Mouse (Mus musculus) heart, adult 10 weeks (tissue): ENCODE results near the gene Mael. TPM values are rescaled to one million over a fixed set of nuclear protein-coding genes. Genes with fewer than 3 reads are reported as not detected.

Experiments
- polyA plus RNA-seq: library from polyadenylated mRNA; stranded (reverse); fragments of 350-450 nt; fragmentation: Illumina TruSeq; extraction: RNeasy Lipid Tissue Mini Kit (QIAGEN cat#74804); gene quantifications from one replicate; pipeline ENCODE4 v1.2.3, GENCODE M21; 2014; ENCODE audit warnings: low read depth, low replicate concordance

The Mael gene
- not detected for polyA plus RNA-seq

DNA sequence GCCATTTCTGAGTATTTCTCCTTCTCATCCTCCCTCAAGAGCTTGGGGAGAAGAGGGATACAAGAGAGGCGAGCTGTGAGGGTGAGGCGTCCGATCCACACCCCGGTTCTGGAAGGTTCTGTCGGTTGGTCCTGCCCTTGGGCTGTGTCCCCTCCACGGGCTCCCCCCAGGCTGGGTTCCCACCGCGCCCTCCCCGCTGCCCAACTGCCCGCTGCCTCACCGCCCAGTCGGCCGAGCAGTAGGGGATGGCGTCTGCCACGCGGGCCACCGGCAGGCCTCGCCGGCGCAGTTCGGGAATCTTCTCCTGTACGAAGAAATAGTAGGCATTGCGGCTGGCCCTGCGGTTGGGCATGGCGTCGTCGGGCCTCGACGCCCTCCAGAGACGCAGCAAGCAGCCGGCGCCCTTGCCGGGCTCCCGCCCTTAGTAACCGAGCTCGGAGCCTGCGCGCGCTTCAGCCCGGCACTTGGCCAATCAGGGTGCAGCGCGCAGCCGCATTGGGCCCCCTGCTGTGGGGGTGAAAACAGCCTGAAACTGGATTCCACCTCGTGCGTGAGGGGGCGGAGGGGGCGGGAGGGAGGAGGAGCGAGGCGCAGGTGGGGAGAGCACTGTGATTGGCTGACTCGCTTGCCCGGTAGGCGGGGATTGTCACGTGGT lies at the start of gene Mael:
TSS of gene Mael (minus strand) at position 433 of the 655 bp plus-strand sequence.

DNA sequence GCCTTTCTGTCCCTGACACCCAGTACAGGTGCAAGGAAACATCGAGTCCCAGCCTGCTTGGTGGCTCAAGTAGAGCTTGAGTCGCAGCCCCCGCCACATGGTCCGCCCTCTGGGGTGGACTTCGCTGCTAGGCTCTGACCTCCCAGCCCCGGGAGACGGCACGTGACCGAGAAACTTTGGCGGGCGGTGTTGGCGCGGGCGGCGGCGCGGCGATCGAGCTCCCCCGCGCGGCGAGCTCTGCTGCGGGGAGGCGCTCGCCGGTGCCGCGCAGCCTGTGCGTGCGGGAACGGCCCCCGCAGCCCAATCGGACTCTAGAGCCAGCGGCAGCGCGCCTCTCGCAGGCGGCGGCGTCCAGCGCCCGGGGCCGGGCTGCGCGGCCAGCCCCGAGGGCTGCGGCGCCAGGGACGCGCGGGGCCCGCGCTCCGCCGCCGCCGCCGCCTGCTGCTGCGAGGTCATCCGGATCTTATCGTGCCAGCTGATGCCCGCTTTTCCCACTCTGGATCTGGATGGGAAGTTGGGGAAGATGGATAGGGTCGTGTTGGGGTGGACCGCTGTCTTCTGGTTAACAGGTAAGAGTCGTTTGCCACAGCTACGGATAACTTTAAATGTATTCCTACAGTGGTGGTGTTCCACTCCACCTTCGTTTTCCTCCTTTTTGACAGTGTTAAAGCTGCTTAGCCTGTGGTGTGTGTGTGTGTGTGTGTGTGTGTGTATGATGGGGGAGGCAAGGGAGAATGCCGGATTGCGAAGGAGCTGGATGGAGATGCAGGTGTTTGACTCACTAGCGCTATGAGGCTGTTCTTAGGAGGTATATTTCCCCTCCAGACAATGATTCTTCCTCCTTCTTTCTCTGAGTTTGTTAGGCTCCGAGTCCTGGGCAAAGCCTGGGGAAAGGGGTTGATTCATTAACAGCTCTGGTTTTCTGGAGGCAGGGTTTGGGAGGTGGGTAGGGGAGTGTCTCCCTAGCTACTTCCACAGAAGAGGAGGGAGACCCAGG lies 15.6 kb upstream of the Mael start, which contains the start of gene Ildr2:
TSS of gene Ildr2 (plus strand) at position 242 of the 997 bp plus-strand sequence.

Other genes with a start within 250 kb of the Mael start
- gene Pou2f1, start 236.1 kb downstream of the Mael start, polyA plus RNA-seq = 4.6 TPM
- gene Dusp27, start 110.8 kb downstream of the Mael start, polyA plus RNA-seq = 25.3 TPM
- not detected for gene Gpa33, start 108.5 kb downstream of the Mael start, polyA plus RNA-seq
- 1.4 TPM for gene Ildr2, start 15.4 kb upstream of the Mael start, polyA plus RNA-seq
- 11.1 TPM for gene Tada1, start 140.3 kb upstream of the Mael start, polyA plus RNA-seq
- gene Pogk, start 171.1 kb upstream of the Mael start, polyA plus RNA-seq = 9.0 TPM